In genomic region chr2:164487115-164487527, GRCm38 (mm10) we compare ENCODE assay signal across 8 mouse cellular contexts. TPM values are rescaled to one million over a fixed set of nuclear protein-coding genes. Genes with fewer than 3 reads are reported as not detected.
A peak's percentile ranks its signal among the peaks of the same experiment; 100 is the strongest.
DNase-seq lines count a peak whose midpoint lies in the region; ATAC-seq and TF ChIP-seq lines count a peak whose summit lies in the region.

No protein-coding gene starts in this region.

- no peak for DNase-seq in gastrocnemius, adult 2 months
- DNase-seq in gastrocnemius, adult 18-20 months (ENCODE audit: low spot score) = no peak
- peak; percentile 22 for DNase-seq in A20 (ENCODE audit: low read depth, low spot score)
- DNase-seq in forebrain, embryonic 14.5 days (ENCODE audit: low spot score) = no peak
- DNase-seq in liver, embryonic 14.5 days (ENCODE audit: low read depth in 3 of 3, low spot score in 3 of 3) = no peak
- no peak for DNase-seq in right cerebral cortex, adult 18-20 months
- no peak for DNase-seq in embryo, embryonic 10 days (ENCODE audit: low spot score)
- DNase-seq in adrenal gland, adult 2 months = no peak

- H3K4me3 ChIP-seq in gastrocnemius, adult 2 months = peak overlapping the region; percentile 91
- peak overlapping the region; percentile 65 for H3K4me3 ChIP-seq in forebrain, embryonic 14.5 days (ENCODE audit: low read depth, low read length)
- H3K4me3 ChIP-seq in liver, embryonic 14.5 days (ENCODE audit: insufficient read depth in 1 of 2, low read depth in 2 of 2, low read length in 2 of 2) = peak overlapping the region; percentile 36 to 59; a peak in 3 of 4 replicates

- no peak for ATAC-seq in forebrain, embryonic 14.5 days
- no peak for ATAC-seq in liver, embryonic 14.5 days (ENCODE audit: insufficient read depth)

- peaks cover 26% of the 10 kb centered on the region for H3K27me3 ChIP-seq in forebrain, embryonic 14.5 days (replicated peaks; ENCODE audit: control insufficient read depth, insufficient read depth, low read length)
- peaks cover 28% of the 10 kb centered on the region for H3K27me3 ChIP-seq in liver, embryonic 14.5 days (ENCODE audit: control insufficient read depth, insufficient read depth, low read length)

- H3K9me3 ChIP-seq in forebrain, embryonic 14.5 days (replicated peaks; ENCODE audit: control insufficient read depth, low read length) = no peaks in the 10 kb centered on the region
- no peaks in the 10 kb centered on the region for H3K9me3 ChIP-seq in liver, embryonic 14.5 days (ENCODE audit: control insufficient read depth, low read length)

- intact Hi-C loops in gastrocnemius, adult 2 months (cut with DNase I) = no loop called here

- H3K4me2 ChIP-seq in forebrain, embryonic 14.5 days (ENCODE audit: low read length) = peak overlapping the region; percentile 99
- peak overlapping the region; percentile 66 for H3K4me2 ChIP-seq in liver, embryonic 14.5 days (ENCODE audit: low read depth)

- peak overlapping the region; percentile 96 for H3K27ac ChIP-seq in gastrocnemius, adult 2 months
- H3K27ac ChIP-seq in forebrain, embryonic 14.5 days (ENCODE audit: low read depth, low read length) = no peak overlapping the region
- H3K27ac ChIP-seq in liver, embryonic 14.5 days = no peak overlapping the region

- 12% methylated on average over 11 of the region's 11 CpGs for WGBS in forebrain, embryonic 14.5 days
- 10% methylated on average over 11 of the region's 11 CpGs for WGBS in liver, embryonic 14.5 days (ENCODE audit: insufficient replicate concordance)

- peaks cover 8% of the 10 kb centered on the region for H3K36me3 ChIP-seq in forebrain, embryonic 14.5 days (ENCODE audit: control insufficient read depth, insufficient read depth, low read length)
- H3K36me3 ChIP-seq in liver, embryonic 14.5 days (replicated peaks; ENCODE audit: control insufficient read depth, insufficient read depth, low read depth) = no peaks in the 10 kb centered on the region

- TF ChIP-seq CTCF in gastrocnemius, adult 2 months (IDR thresholded peaks at IDR 0.05) = no peak
- no peak for TF ChIP-seq CTCF in liver, embryonic 14.5 days (IDR thresholded peaks at IDR 0.05; ENCODE audit: low read depth)

- TF ChIP-seq EP300 in liver, embryonic 14.5 days (IDR thresholded peaks at IDR 0.05; ENCODE audit: low read depth) = no peak

- H3K4me1 ChIP-seq in forebrain, embryonic 14.5 days (ENCODE audit: control insufficient read depth, insufficient read depth, low read length) = peaks cover 8% of the 10 kb centered on the region
- H3K4me1 ChIP-seq in liver, embryonic 14.5 days (replicated peaks; ENCODE audit: control insufficient read depth in 2 of 2, insufficient read depth in 2 of 2, low read length in 1 of 2) = no peaks in the 10 kb centered on the region

- peak overlapping the region; percentile 71 for H3K9ac ChIP-seq in forebrain, embryonic 14.5 days (ENCODE audit: low read length)
- no peak overlapping the region for H3K9ac ChIP-seq in liver, embryonic 14.5 days (replicated peaks)

RNA-seq across cellular contexts. Expression of gene Dbndd2, which starts 1.2 kb away (rescaled TPM):
- total RNA-seq in gastrocnemius, adult 2 months (2021) = 10 to 100 TPM; 12.9 to 25.5 TPM
- 10 to 100 TPM; 22.8 to 24.5 TPM for total RNA-seq in gastrocnemius, adult 18-20 months (2021)
- polyA plus RNA-seq in forebrain, embryonic 14.5 days (2014; fragmentation: Nextera tagmentation; extraction: Ambion mirVana) = 3.5 and 4.9 TPM in 2 replicates
- polyA plus RNA-seq in liver, embryonic 14.5 days (2012; rRNA removed) = 4.0 and 5.8 TPM in 2 replicates
- 1.4 and 4.0 TPM in 2 replicates for polyA plus RNA-seq in liver, embryonic 14.5 days (2014; fragmentation: Nextera tagmentation; extraction: Ambion mirVana)
- 1 to 10 TPM; 5.5 to 7.0 TPM for total RNA-seq in adrenal gland, adult 2 months (2021)
- polyA plus RNA-seq in adrenal gland, adult 2 months (2012; rRNA removed) = 20.8 and 30.7 TPM in 2 replicates

RNA-seq across cellular contexts. Expression of gene Pigt, which starts 10.2 kb away (rescaled TPM):
- total RNA-seq in gastrocnemius, adult 2 months (2021) = 10 to 100 TPM; 27.2 to 33.5 TPM
- total RNA-seq in gastrocnemius, adult 18-20 months (2021) = 10 to 100 TPM; 31.4 to 32.6 TPM
- polyA plus RNA-seq in forebrain, embryonic 14.5 days (2014; fragmentation: Nextera tagmentation; extraction: Ambion mirVana) = 66.8 and 72.2 TPM in 2 replicates
- 21.7 and 26.5 TPM in 2 replicates for polyA plus RNA-seq in liver, embryonic 14.5 days (2012; rRNA removed)
- polyA plus RNA-seq in liver, embryonic 14.5 days (2014; fragmentation: Nextera tagmentation; extraction: Ambion mirVana) = 25.6 and 28.5 TPM in 2 replicates
- total RNA-seq in adrenal gland, adult 2 months (2021) = 10 to 100 TPM; 72.7 to 98.8 TPM
- 216 and 218 TPM in 2 replicates for polyA plus RNA-seq in adrenal gland, adult 2 months (2012; rRNA removed)

RNA-seq across cellular contexts. Expression of gene Trp53tg5, which starts 13.6 kb away (rescaled TPM):
- total RNA-seq in gastrocnemius, adult 2 months (2021) = not detected
- total RNA-seq in gastrocnemius, adult 18-20 months (2021) = not detected
- not detected in 2 replicates for polyA plus RNA-seq in forebrain, embryonic 14.5 days (2014; fragmentation: Nextera tagmentation; extraction: Ambion mirVana)
- polyA plus RNA-seq in liver, embryonic 14.5 days (2012; rRNA removed) = not detected in 2 replicates
- not detected in 2 replicates for polyA plus RNA-seq in liver, embryonic 14.5 days (2014; fragmentation: Nextera tagmentation; extraction: Ambion mirVana)
- total RNA-seq in adrenal gland, adult 2 months (2021) = not detected
- polyA plus RNA-seq in adrenal gland, adult 2 months (2012; rRNA removed) = not detected in 2 replicates

RNA-seq across cellular contexts. Expression of gene Gm20458, which starts 26.4 kb away (rescaled TPM):
- total RNA-seq in gastrocnemius, adult 2 months (2021) = 1 to 10 TPM; 7.6 to 9.4 TPM
- 1 to 10 TPM; 3.8 to 6.5 TPM for total RNA-seq in gastrocnemius, adult 18-20 months (2021)
- 6.2 and 8.9 TPM in 2 replicates for polyA plus RNA-seq in forebrain, embryonic 14.5 days (2014; fragmentation: Nextera tagmentation; extraction: Ambion mirVana)
- 0.13 and 1.7 TPM in 2 replicates for polyA plus RNA-seq in liver, embryonic 14.5 days (2012; rRNA removed)
- polyA plus RNA-seq in liver, embryonic 14.5 days (2014; fragmentation: Nextera tagmentation; extraction: Ambion mirVana) = 1.9 and 5.9 TPM in 2 replicates
- 1 to 10 TPM; 3.9 to 9.6 TPM for total RNA-seq in adrenal gland, adult 2 months (2021)
- polyA plus RNA-seq in adrenal gland, adult 2 months (2012; rRNA removed) = 9.6 and 18.9 TPM in 2 replicates

RNA-seq across cellular contexts. Expression of gene Sys1, which starts 30.4 kb away (rescaled TPM):
- total RNA-seq in gastrocnemius, adult 2 months (2021) = 10 to 100 TPM; 21.7 to 24.7 TPM
- 10 to 100 TPM; 26.0 to 26.2 TPM for total RNA-seq in gastrocnemius, adult 18-20 months (2021)
- polyA plus RNA-seq in forebrain, embryonic 14.5 days (2014; fragmentation: Nextera tagmentation; extraction: Ambion mirVana) = 76.3 and 86.6 TPM in 2 replicates
- 15.9 and 20.6 TPM in 2 replicates for polyA plus RNA-seq in liver, embryonic 14.5 days (2012; rRNA removed)
- 30.7 TPM in 2 replicates for polyA plus RNA-seq in liver, embryonic 14.5 days (2014; fragmentation: Nextera tagmentation; extraction: Ambion mirVana)
- total RNA-seq in adrenal gland, adult 2 months (2021) = 10 to 100 TPM; 24.5 to 34.0 TPM
- 299 and 335 TPM in 2 replicates for polyA plus RNA-seq in adrenal gland, adult 2 months (2012; rRNA removed)
